In genomic region chr8:44042572-44043355, GRCm38 (mm10) we compare ENCODE assay signal across 17 mouse cellular contexts.
"Had no signal": no experiment of that assay in that cellular context is flagged by ENCODE, and none has a peak within 500 bp of the region (broad histone marks: within the 10 kb centered on the region; RNA-seq: fewer than 3 reads in every experiment).

No protein-coding gene starts in this region.

- H3K4me3 ChIP-seq: layer of hippocampus, adult 2 months; limb, embryonic 12.5 days; liver, embryonic 13.5 days; lung, embryonic 15.5 days; megakaryocyte, embryonic 14.5 days; midbrain, embryonic 12.5 days; neural tube, embryonic 13.5 days had no signal

- H3K27me3 ChIP-seq: limb, embryonic 12.5 days; liver, embryonic 13.5 days; lung, embryonic 15.5 days; megakaryocyte, embryonic 14.5 days; midbrain, embryonic 12.5 days; neural tube, embryonic 13.5 days had no signal

- H3K4me2 ChIP-seq: limb, embryonic 12.5 days; liver, embryonic 13.5 days; lung, embryonic 15.5 days; midbrain, embryonic 12.5 days; neural tube, embryonic 13.5 days had no signal

- H3K27ac ChIP-seq: layer of hippocampus, adult 2 months; limb, embryonic 12.5 days; liver, embryonic 13.5 days; lung, embryonic 15.5 days; macrophage; midbrain, embryonic 12.5 days; neural tube, embryonic 13.5 days had no signal

- H3K9me3 ChIP-seq: limb, embryonic 12.5 days; liver, embryonic 13.5 days; lung, embryonic 15.5 days; megakaryocyte, embryonic 14.5 days; midbrain, embryonic 12.5 days; neural tube, embryonic 13.5 days had no signal

- H3K36me3 ChIP-seq: limb, embryonic 12.5 days; liver, embryonic 13.5 days; lung, embryonic 15.5 days; midbrain, embryonic 12.5 days; neural tube, embryonic 13.5 days had no signal

- H3K9ac ChIP-seq: limb, embryonic 12.5 days; liver, embryonic 13.5 days; liver, postnatal 0 days; lung, embryonic 15.5 days; midbrain, embryonic 12.5 days; neural tube, embryonic 13.5 days had no signal

- H3K4me1 ChIP-seq: limb, embryonic 12.5 days; liver, embryonic 13.5 days; lung, embryonic 15.5 days; megakaryocyte, embryonic 14.5 days; midbrain, embryonic 12.5 days; neural tube, embryonic 13.5 days had no signal

- DNase-seq: kidney, postnatal 10 days; kidney, postnatal 4 days; liver; liver, embryonic 13.5 days; liver, postnatal 0 days; lung, postnatal 14 days; retina, postnatal 1 day; right cerebral cortex, postnatal 4 days; thymus, postnatal 36 days had no signal

- ATAC-seq: liver, postnatal 0 days; midbrain, embryonic 16.5 days had no signal
